Mouse (Mus musculus): Measurements from ENCODE around the gene Gm11146.

DNA sequence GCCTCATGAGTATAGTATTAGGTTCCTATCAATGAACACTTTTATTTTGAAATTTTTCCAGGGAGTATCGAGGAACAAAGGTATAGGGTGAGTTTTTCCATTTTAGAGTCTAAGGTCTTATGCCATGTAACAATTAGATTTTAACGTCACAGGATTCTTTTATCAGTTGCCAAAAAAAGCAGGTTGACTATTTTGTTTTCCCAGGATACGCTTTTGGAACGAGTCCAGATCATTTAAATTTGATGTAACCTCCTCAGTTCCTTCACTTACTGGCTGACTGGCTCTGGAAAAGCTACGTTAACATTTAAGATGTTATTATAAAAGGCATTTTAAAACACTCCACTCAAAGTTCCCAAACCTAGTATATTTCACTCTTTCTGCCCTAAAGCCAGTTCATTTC is 20.8 kb upstream of the Gm11146 start:
- TF ChIP-seq POLR2A (IDR thresholded peaks at IDR 0.05; ENCODE audit: borderline replicate concordance, extremely low read depth, low read depth, low read length) (no peak), CTCF (IDR thresholded peaks at IDR 0.05; ENCODE audit: insufficient read depth, low read length) (no peak)

All from lung, adult 2 months (tissue).